Mouse (Mus musculus): Measurements from ENCODE around the gene Coro7. TPM values are rescaled to one million over a fixed set of nuclear protein-coding genes. Genes with fewer than 3 reads are reported as not detected.
"Not testable (repeated sequence)": the region's sequence is repeated elsewhere in the genome, so short reads cannot be mapped to it uniquely, and the experiment has no call there.

Coro7 gene
- polyA plus RNA-seq, 1 experiment from 2014 or later, result 13.1 TPM

DNA sequence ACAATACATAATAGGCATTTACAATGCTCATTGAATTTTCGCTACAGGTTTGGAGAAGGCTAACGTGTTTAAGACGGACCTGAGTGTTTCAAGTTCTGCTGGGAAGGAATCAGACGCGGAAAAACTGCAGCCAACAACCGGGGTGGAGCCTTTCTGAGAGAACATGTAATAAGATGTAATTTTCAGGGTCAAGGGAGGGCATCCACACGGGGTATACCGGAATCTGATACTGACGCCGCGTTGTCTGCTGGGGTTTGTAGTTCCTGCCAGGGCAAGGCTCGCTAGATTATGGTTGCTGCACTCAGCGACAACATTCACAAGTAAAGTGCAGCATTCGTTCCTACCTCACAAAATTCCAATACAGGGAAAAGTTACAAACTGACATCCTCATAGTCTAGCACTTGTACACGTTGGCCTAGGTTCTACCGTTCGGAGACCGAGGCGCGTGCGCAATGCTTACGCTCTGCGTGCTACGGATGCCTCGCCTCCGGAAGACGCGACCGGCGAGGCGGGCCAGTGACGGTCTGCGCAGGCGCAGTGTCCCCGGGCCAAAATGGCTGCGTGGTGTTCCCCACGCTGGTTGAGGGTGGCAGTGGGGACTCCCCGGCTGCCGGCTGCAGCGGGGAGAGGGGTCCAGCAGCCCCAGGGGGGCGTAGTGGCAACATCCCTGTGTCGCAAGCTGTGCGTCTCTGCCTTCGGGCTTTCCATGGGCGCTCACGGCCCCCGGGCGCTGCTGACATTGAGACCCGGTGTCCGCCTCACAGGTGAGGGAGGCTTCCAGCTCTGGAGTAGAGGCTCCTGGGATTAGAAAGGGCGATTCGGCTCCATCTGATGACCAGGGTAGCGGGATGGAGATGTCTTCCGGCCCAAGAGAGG, 4.2 kb upstream of the Coro7 start:
- peak; percentile 73 for ATAC-seq (replicated peaks; ENCODE audit: low FRiP score, low read depth)
- WGBS, result under 1% methylated on average over 52 of the region's 54 CpGs
- TF ChIP-seq CTCF (IDR thresholded peaks at IDR 0.05; ENCODE audit: low read depth), result no peak

GRCm38 (mm10) chr16:4683193-4683580, 3.6 kb upstream of the Coro7 start:
- no peak for TF ChIP-seq CTCF (IDR thresholded peaks at IDR 0.05; ENCODE audit: low read depth)
- Histone ChIP-seq H3K27me3 (ENCODE audit: insufficient read depth, low read length) (no peaks in the 10 kb centered on the region), H3K9me3 (replicated peaks; ENCODE audit: low read length) (no peaks in the 10 kb centered on the region), H3K9ac (ENCODE audit: low read depth, low read length) (peak overlapping the region; percentile 84), H3K4me1 (replicated peaks; ENCODE audit: insufficient read depth, low read length) (peaks cover 13% of the 10 kb centered on the region; the same call in 1 of the 2 replicates), H3K27ac (peak overlapping the region; percentile 82), H3K36me3 (ENCODE audit: insufficient read depth, low read length) (no peaks in the 10 kb centered on the region; the same call in 1 of the 2 replicates), H3K4me2 (ENCODE audit: low read length) (peak overlapping the region; percentile 72), H3K4me3 (replicated peaks; ENCODE audit: low read depth, low read length) (peak overlapping the region; percentile 85)
- WGBS, result 29% methylated on average over 9 of the region's 9 CpGs
- DNase-seq (ENCODE audit: low spot score) (no peak), ATAC-seq (replicated peaks; ENCODE audit: low FRiP score, low read depth) (no peak)

More for the DNA sequence above, 4.2 kb upstream of the Coro7 start:
- Histone ChIP-seq H3K4me3 (replicated peaks; ENCODE audit: low read depth, low read length) (peak overlapping the region; percentile 85), H3K4me2 (ENCODE audit: low read length) (peak overlapping the region; percentile 72), H3K9ac (ENCODE audit: low read depth, low read length) (peak overlapping the region; percentile 84), H3K36me3 (ENCODE audit: insufficient read depth, low read length) (no peaks in the 10 kb centered on the region; the same call in 1 of the 2 replicates), H3K9me3 (replicated peaks; ENCODE audit: low read length) (no peaks in the 10 kb centered on the region), H3K4me1 (replicated peaks; ENCODE audit: insufficient read depth, low read length) (peaks cover 7% of the 10 kb centered on the region; the same call in 1 of the 2 replicates), H3K27me3 (ENCODE audit: insufficient read depth, low read length) (no peaks in the 10 kb centered on the region), H3K27ac (peak overlapping the region; percentile 82)
- DNase-seq (ENCODE audit: low spot score), result peak; percentile 95

DNA sequence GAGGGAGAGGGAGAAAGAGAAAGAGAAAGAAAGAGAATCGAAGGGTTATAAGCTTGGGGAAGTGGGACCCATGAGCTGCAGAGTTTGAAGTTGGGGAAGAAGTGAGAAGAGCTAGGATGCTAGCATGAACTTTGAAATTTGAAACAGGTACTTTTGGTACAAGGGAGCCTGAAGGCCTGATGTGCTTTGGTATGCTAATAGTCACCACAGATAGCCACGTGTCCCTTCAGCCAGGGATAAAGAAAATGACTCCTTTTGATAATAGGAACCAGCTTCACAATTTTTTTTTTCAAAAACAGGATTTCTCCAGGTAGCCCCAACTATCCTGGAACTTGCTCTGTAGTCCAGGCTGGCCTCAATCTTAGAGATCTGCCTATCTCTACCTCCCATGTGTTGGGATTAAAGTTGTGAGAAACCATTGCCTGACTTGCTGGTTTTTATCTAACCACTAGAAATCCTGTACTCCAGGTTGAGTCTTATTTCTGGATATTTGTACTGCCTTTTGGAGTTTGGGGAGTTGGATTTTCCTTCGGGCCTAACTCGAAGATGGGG, 3.1 kb upstream of the Coro7 start:
- no peak for DNase-seq (ENCODE audit: low spot score)
- Histone ChIP-seq H3K27me3 (ENCODE audit: insufficient read depth, low read length) (no peaks in the 10 kb centered on the region), H3K9me3 (replicated peaks; ENCODE audit: low read length) (no peaks in the 10 kb centered on the region), H3K36me3 (ENCODE audit: insufficient read depth, low read length) (no peaks in the 10 kb centered on the region; the same call in 1 of the 2 replicates), H3K4me2 (ENCODE audit: low read length) (peak overlapping the region; percentile 72; the same call in 1 of the 2 replicates), H3K4me3 (replicated peaks; ENCODE audit: low read depth, low read length) (no peak overlapping the region), H3K9ac (ENCODE audit: low read depth, low read length) (no peak overlapping the region; the same call in 1 of the 2 replicates), H3K4me1 (replicated peaks; ENCODE audit: insufficient read depth, low read length) (peaks cover 13% of the 10 kb centered on the region; the same call in 1 of the 2 replicates), H3K27ac (peak overlapping the region; percentile 82; the same call in 1 of the 2 replicates)
- 80% methylated on average over 4 of the region's 4 CpGs for WGBS
- no peak for ATAC-seq (replicated peaks; ENCODE audit: low FRiP score, low read depth)
- no peak for TF ChIP-seq CTCF (IDR thresholded peaks at IDR 0.05; ENCODE audit: low read depth)

- not testable (repeated sequence) for H3K27me3 ChIP-seq (ENCODE audit: insufficient read depth, low read length); DNase-seq (ENCODE audit: low spot score); ATAC-seq (replicated peaks; ENCODE audit: low FRiP score, low read depth); H3K27ac ChIP-seq; H3K36me3 ChIP-seq (ENCODE audit: insufficient read depth, low read length); H3K9me3 ChIP-seq (replicated peaks; ENCODE audit: low read length); H3K9ac ChIP-seq (ENCODE audit: low read depth, low read length); H3K4me2 ChIP-seq (ENCODE audit: low read length); H3K4me3 ChIP-seq (replicated peaks; ENCODE audit: low read depth, low read length)
- peaks cover 13% of the 10 kb centered on the region; the same call in 1 of the 2 replicates for H3K4me1 ChIP-seq (replicated peaks; ENCODE audit: insufficient read depth, low read length)
- WGBS, result 74% methylated on average over 3 of the region's 3 CpGs
These were observed 1.4 kb upstream of the Coro7 start for GRCm38 (mm10) chr16:4680922-4681455.

DNA sequence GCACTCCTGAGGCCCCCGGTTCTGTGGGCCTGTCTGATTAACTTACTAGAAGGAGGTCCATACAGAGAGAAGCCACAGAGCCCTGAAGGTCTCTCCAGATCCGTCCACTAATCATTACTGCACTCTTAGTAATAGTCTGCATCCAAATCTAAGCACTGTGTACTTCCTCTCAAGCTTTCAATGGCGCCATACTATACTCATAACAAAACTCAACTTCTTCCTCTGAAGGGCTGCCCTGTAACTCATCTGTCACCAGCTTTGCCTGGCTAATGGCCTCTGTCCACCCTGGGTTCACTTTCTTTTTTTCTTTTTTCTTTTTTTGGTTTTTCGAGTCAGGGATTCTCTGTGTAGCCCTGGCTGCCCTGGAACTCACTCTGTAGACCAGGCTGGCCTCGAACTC, 1.5 kb downstream of the Coro7 start:
- Histone ChIP-seq H3K4me3 (replicated peaks; ENCODE audit: low read depth, low read length) (no peak overlapping the region), H3K9ac (ENCODE audit: low read depth, low read length) (no peak overlapping the region), H3K27ac (no peak overlapping the region), H3K9me3 (replicated peaks; ENCODE audit: low read length) (no peaks in the 10 kb centered on the region), H3K36me3 (ENCODE audit: insufficient read depth, low read length) (peaks cover 25% of the 10 kb centered on the region), H3K4me2 (ENCODE audit: low read length) (no peak overlapping the region), H3K27me3 (ENCODE audit: insufficient read depth, low read length) (no peaks in the 10 kb centered on the region), H3K4me1 (replicated peaks; ENCODE audit: insufficient read depth, low read length) (peaks cover 8% of the 10 kb centered on the region; the same call in 1 of the 2 replicates)
- ATAC-seq (replicated peaks; ENCODE audit: low FRiP score, low read depth), result no peak
- DNase-seq (ENCODE audit: low spot score), result no peak
- no peak for TF ChIP-seq CTCF (IDR thresholded peaks at IDR 0.05; ENCODE audit: low read depth)
- 91% methylated on average over 5 of the region's 5 CpGs for WGBS

- DNase-seq (ENCODE audit: low spot score), result no peak
- Histone ChIP-seq H3K4me3 (replicated peaks; ENCODE audit: low read depth, low read length) (no peak overlapping the region), H3K36me3 (ENCODE audit: insufficient read depth, low read length) (peaks cover 29% of the 10 kb centered on the region), H3K9me3 (replicated peaks; ENCODE audit: low read length) (no peaks in the 10 kb centered on the region), H3K9ac (ENCODE audit: low read depth, low read length) (0 out of 2 replicates have a peak overlapping the region, but pooled peaks have one; percentile 13), H3K4me1 (replicated peaks; ENCODE audit: insufficient read depth, low read length) (peaks cover 8% of the 10 kb centered on the region; the same call in 1 of the 2 replicates), H3K4me2 (ENCODE audit: low read length) (no peak overlapping the region), H3K27me3 (ENCODE audit: insufficient read depth, low read length) (no peaks in the 10 kb centered on the region), H3K27ac (no peak overlapping the region)
- no peak for TF ChIP-seq CTCF (IDR thresholded peaks at IDR 0.05; ENCODE audit: low read depth)
- 89% methylated on average over 5 of the region's 5 CpGs for WGBS
- no peak for ATAC-seq (replicated peaks; ENCODE audit: low FRiP score, low read depth)
These were observed 2.7 kb downstream of the Coro7 start for GRCm38 (mm10) chr16:4676836-4677235.

Data from kidney, postnatal 0 days (tissue).